Mouse (Mus musculus) MEL (cell line): ENCODE measurements at regions not wholly inside any gene's neighbourhood (a gene's known extent, or its start where the extent isn't known, plus 50 kb on each side); places are given as distances from the start of the nearest gene placed in this dataset.

Experiments used
- DNase-seq: peaks from one replicate; pipeline ENCODE4 v3.0.0; 2011; ENCODE audit warnings: low read depth, low spot score
- H3K27ac ChIP-seq: 2 replicates; pipeline ENCODE4 v1.5.1; 2012; ENCODE audit warnings: low read depth, mild to moderate bottlenecking, control low read depth, low read length, moderate library complexity; ENCODE audit not compliant: control insufficient read depth
- H3K27me3 ChIP-seq, 2 experiments: fragments of 150-350 bp in 1 of 2; sonication (generic) in 1 of 2; 2 replicates each; pipeline ENCODE4 v1.6.1; 2012; ENCODE audit warnings: low read length in 2 of 2, mild to moderate bottlenecking in 2 of 2, improper control_type of control experiment in 1 of 2, moderate library complexity in 1 of 2; ENCODE audit not compliant: insufficient read depth in 2 of 2, control insufficient read depth in 1 of 2
- H3K36me3 ChIP-seq, 2 experiments: 2 replicates each; pipeline ENCODE4 v1.6.1; 2012 to 2014; ENCODE audit warnings: low read length in 2 of 2, improper control_type of control experiment in 1 of 2, inconsistent platforms in 1 of 2, mild to moderate bottlenecking in 1 of 2; ENCODE audit not compliant: insufficient read depth in 2 of 2, control insufficient read depth in 1 of 2
- H3K4me1 ChIP-seq, 2 experiments: fragments of 150-350 bp in 1 of 2; sonication (generic) in 1 of 2; 2 replicates each; pipeline ENCODE4 v1.6.1; 2012; ENCODE audit warnings: low read length in 2 of 2, improper control_type of control experiment in 1 of 2, mild to moderate bottlenecking in 1 of 2; ENCODE audit not compliant: insufficient read depth in 2 of 2, control insufficient read depth in 1 of 2
- H3K4me3 ChIP-seq, 2 experiments: fragments of 150-350 bp in 1 of 2; sonication (generic) in 1 of 2; 2 replicates each; pipeline ENCODE4 v1.5.1; 2012; ENCODE audit warnings: low read depth in 2 of 2, low read length in 2 of 2, mild to moderate bottlenecking in 2 of 2, moderate library complexity in 2 of 2, control low read depth in 1 of 2, improper control_type of control experiment in 1 of 2; ENCODE audit not compliant: control insufficient read depth in 1 of 2, insufficient read depth in 1 of 2
- H3K79me2 ChIP-seq: 2 replicates; pipeline ENCODE4 v1.6.1; 2012; ENCODE audit warnings: mild to moderate bottlenecking, low read length, moderate library complexity; ENCODE audit not compliant: control insufficient read depth, poor library complexity, insufficient read depth
- H3K9ac ChIP-seq: 2 replicates; pipeline ENCODE4 v1.6.1; 2012; ENCODE audit warnings: low read depth, mild to moderate bottlenecking, control low read depth, low read length, moderate library complexity; ENCODE audit not compliant: control insufficient read depth, poor library complexity, severe bottlenecking
- H3K9me3 ChIP-seq: fragments of 150-350 bp; sonication (generic); replicated peaks from 2 replicates; pipeline ENCODE4 v1.6.1; 2012; ENCODE audit warnings: mild to moderate bottlenecking, low read length, improper control_type of control experiment, moderate library complexity; ENCODE audit not compliant: insufficient read depth
- CTCF ChIP-seq, 3 experiments: IDR thresholded peaks in 2 of 3; conservative IDR thresholded peaks in 1 of 3; 2 replicates each; pipeline ENCODE4 v1.5.1; 2011 to 2012; ENCODE audit warnings: low read length in 3 of 3, low read depth in 2 of 3, mild to moderate bottlenecking in 2 of 3, improper control_type of control experiment in 1 of 3, inconsistent platforms in 1 of 3, mixed read lengths in 1 of 3, moderate library complexity in 1 of 3; ENCODE audit not compliant: control insufficient read depth in 1 of 3, insufficient read depth in 1 of 3, poor library complexity in 1 of 3, severe bottlenecking in 1 of 3
- E2F4 ChIP-seq: IDR thresholded peaks from 2 replicates; pipeline ENCODE4 v1.6.1; 2011; ENCODE audit warnings: low read depth, low read length, improper control_type of control experiment, borderline replicate concordance
- EP300 ChIP-seq, 2 experiments: IDR thresholded peaks; 2 replicates each; pipeline ENCODE4 v1.6.1; 2011; ENCODE audit warnings: improper control_type of control experiment in 2 of 2, low read length in 2 of 2, low read depth in 1 of 2, mild to moderate bottlenecking in 1 of 2
- GABPA ChIP-seq: IDR thresholded peaks from 2 replicates; pipeline ENCODE4 v1.6.1; 2012; ENCODE audit warnings: low read depth, mild to moderate bottlenecking, inconsistent platforms, low read length, improper control_type of control experiment, moderate library complexity
- GATA1 ChIP-seq: IDR thresholded peaks from 2 replicates; pipeline ENCODE4 v1.6.1; 2011; ENCODE audit warnings: low read depth, low read length, improper control_type of control experiment
- HCFC1 ChIP-seq: IDR thresholded peaks from 2 replicates; pipeline ENCODE4 v1.6.1; 2012; ENCODE audit warnings: low read depth, mild to moderate bottlenecking, inconsistent platforms, low read length, improper control_type of control experiment, moderate library complexity
- MAX ChIP-seq: IDR thresholded peaks from 2 replicates; pipeline ENCODE4 v1.6.1; 2011; ENCODE audit warnings: low read length, improper control_type of control experiment
- MAZ ChIP-seq: IDR thresholded peaks from 2 replicates; pipeline ENCODE4 v1.6.1; 2012; ENCODE audit warnings: low read depth, mild to moderate bottlenecking, inconsistent platforms, low read length, improper control_type of control experiment
- MEF2A ChIP-seq: IDR thresholded peaks from 2 replicates; pipeline ENCODE4 v1.6.1; 2014; ENCODE audit warnings: low read depth, mild to moderate bottlenecking, inconsistent platforms, low read length, improper control_type of control experiment; ENCODE audit not compliant: poor library complexity, insufficient replicate concordance, severe bottlenecking; ENCODE audit errors: extremely low read depth
- MXI1 ChIP-seq: IDR thresholded peaks from 2 replicates; pipeline ENCODE4 v1.6.1; 2011; ENCODE audit warnings: mild to moderate bottlenecking, low read depth, low read length, improper control_type of control experiment
- MYC ChIP-seq: IDR thresholded peaks from 2 replicates; pipeline ENCODE4 v1.6.1; 2011; ENCODE audit warnings: low read depth, mild to moderate bottlenecking, low read length, improper control_type of control experiment, moderate library complexity
- POLR2A ChIP-seq, 2 experiments: IDR thresholded peaks; 2 replicates each; pipeline ENCODE4 v1.6.1; 2011 to 2012; ENCODE audit warnings: low read length in 2 of 2, mild to moderate bottlenecking in 2 of 2, control low read depth in 1 of 2, improper control_type of control experiment in 1 of 2, low read depth in 1 of 2, moderate library complexity in 1 of 2; ENCODE audit not compliant: control insufficient read depth in 1 of 2, insufficient read depth in 1 of 2, poor library complexity in 1 of 2
- POLR2AphosphoS2 ChIP-seq: IDR thresholded peaks from 2 replicates; pipeline ENCODE4 v1.6.1; 2011; ENCODE audit warnings: low read length, improper control_type of control experiment
- POLR2AphosphoS5 ChIP-seq: IDR thresholded peaks from 2 replicates; pipeline ENCODE4 v1.6.1; 2012; ENCODE audit warnings: low read depth, borderline replicate concordance, mild to moderate bottlenecking, inconsistent platforms, low read length, moderate library complexity, mixed read lengths
- RAD21 ChIP-seq: IDR thresholded peaks from 2 replicates; pipeline ENCODE4 v1.6.1; 2011; ENCODE audit warnings: mild to moderate bottlenecking, low read depth, low read length, improper control_type of control experiment
- RCOR1 ChIP-seq: IDR thresholded peaks from 2 replicates; pipeline ENCODE4 v1.6.1; 2012; ENCODE audit warnings: low read depth, mild to moderate bottlenecking, inconsistent platforms, low read length, improper control_type of control experiment
- SIN3A ChIP-seq: IDR thresholded peaks from 2 replicates; pipeline ENCODE4 v1.6.1; 2012; ENCODE audit warnings: low read length, improper control_type of control experiment, inconsistent platforms
- SMC3 ChIP-seq: IDR thresholded peaks from 2 replicates; pipeline ENCODE4 v1.6.1; 2011; ENCODE audit warnings: low read depth, low read length, improper control_type of control experiment
- TAL1 ChIP-seq: IDR thresholded peaks from 2 replicates; pipeline ENCODE4 v1.6.1; 2012; ENCODE audit warnings: mild to moderate bottlenecking, inconsistent platforms, low read length, moderate library complexity, mixed read lengths
- TBP ChIP-seq: IDR thresholded peaks from 2 replicates; pipeline ENCODE4 v1.8.0; 2011; ENCODE audit warnings: low read depth, low read length, improper control_type of control experiment
- UBTF ChIP-seq: IDR thresholded peaks from 2 replicates; pipeline ENCODE4 v1.6.1; 2012; ENCODE audit warnings: low read depth, mild to moderate bottlenecking, inconsistent platforms, low read length, improper control_type of control experiment, moderate library complexity, borderline replicate concordance; ENCODE audit not compliant: insufficient read depth
- USF1 ChIP-seq: IDR thresholded peaks from 2 replicates; pipeline ENCODE4 v1.6.1; 2014; ENCODE audit warnings: low read depth, mild to moderate bottlenecking, inconsistent platforms, low read length, improper control_type of control experiment, moderate library complexity
- ZC3H11A ChIP-seq: IDR thresholded peaks from 2 replicates; pipeline ENCODE4 v1.6.1; 2012; ENCODE audit warnings: low read depth, mild to moderate bottlenecking, inconsistent platforms, low read length, improper control_type of control experiment
- ZKSCAN1 ChIP-seq: IDR thresholded peaks from 2 replicates; pipeline ENCODE4 v1.6.1; 2012; ENCODE audit warnings: low read depth, mild to moderate bottlenecking, inconsistent platforms, low read length, improper control_type of control experiment, moderate library complexity

DNA sequence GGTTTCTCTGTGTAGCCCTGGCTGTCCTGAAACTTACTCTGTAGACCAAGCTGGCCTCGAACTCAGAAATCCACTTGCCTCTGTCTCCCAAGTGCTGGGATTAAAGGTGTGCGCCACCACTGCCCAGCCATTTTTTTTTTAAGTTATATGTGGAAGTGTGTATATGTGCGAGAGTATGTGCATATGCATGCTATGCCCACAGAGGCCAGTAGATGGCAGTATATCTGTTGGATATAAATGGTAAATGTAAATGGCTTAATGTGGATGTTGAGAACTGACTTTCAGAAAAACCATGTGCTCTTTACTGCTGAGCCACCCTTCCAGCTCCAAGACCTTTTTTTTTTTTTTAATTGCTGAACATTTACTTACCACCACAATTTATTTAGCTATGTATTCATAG is 400.2 kb upstream of the Pdzrn3 start:
- Histone ChIP-seq H3K4me1 (no peaks in the 10 kb centered on the region), H3K27ac (no peak overlapping the region)
- DNase-seq: peak; percentile 64

GRCm38 (mm10) chr6:101773151-101773550 is 395.5 kb upstream of the Pdzrn3 start:
- TF ChIP-seq POLR2A (IDR thresholded peaks at IDR 0.05; ENCODE audit: control insufficient read depth in 1 of 2, insufficient read depth in 1 of 2, low read depth in 1 of 2, low read length in 2 of 2, poor library complexity in 1 of 2) (no peak), USF1 (no peak), GATA1 (no peak), MAX (no peak), MEF2A (no peak), RCOR1 (no peak), SMC3 (no peak), ZC3H11A (no peak), EP300 (IDR thresholded peaks at IDR 0.05; ENCODE audit: low read depth in 1 of 2, low read length in 2 of 2) (no peak), E2F4 (no peak), TAL1 (no peak), MXI1 (no peak), HCFC1 (no peak), GABPA (no peak), ZKSCAN1 (no peak), SIN3A (no peak), POLR2AphosphoS2 (no peak), TBP (no peak)
- no peaks in the 10 kb centered on the region for H3K36me3 ChIP-seq
- H3K79me2 ChIP-seq: no peaks in the 10 kb centered on the region
- H3K27me3 ChIP-seq: no peaks in the 10 kb centered on the region; a peak in 1 of 4 replicates
- no peak overlapping the region for H3K9ac ChIP-seq
- no peak overlapping the region for H3K4me3 ChIP-seq
- H3K9me3 ChIP-seq: no peaks in the 10 kb centered on the region
- H3K27ac ChIP-seq: no peak overlapping the region
- DNase-seq: no peak
- no peaks in the 10 kb centered on the region for H3K4me1 ChIP-seq

More for the DNA sequence above, 400.2 kb upstream of the Pdzrn3 start:
- H3K9ac ChIP-seq: no peak overlapping the region
- no peaks in the 10 kb centered on the region; a peak in 1 of 4 replicates for H3K27me3 ChIP-seq
- H3K9me3 ChIP-seq: no peaks in the 10 kb centered on the region
- H3K79me2 ChIP-seq: no peaks in the 10 kb centered on the region
- no peaks in the 10 kb centered on the region for H3K36me3 ChIP-seq
- no peak overlapping the region for H3K4me3 ChIP-seq
- TF ChIP-seq EP300 (IDR thresholded peaks at IDR 0.05; ENCODE audit: low read depth in 1 of 2, low read length in 2 of 2): no peak
- TF ChIP-seq CTCF (IDR thresholded peaks at IDR 0.05 in 2 of 3, conservative IDR thresholded peaks at IDR 0.05 in 1 of 3; ENCODE audit: control insufficient read depth in 1 of 3, insufficient read depth in 1 of 3, low read depth in 2 of 3, low read length in 3 of 3, poor library complexity in 1 of 3, severe bottlenecking in 1 of 3): peak in 2 of 3 experiments; percentile 60 to 64; a peak in 4 of 6 replicates
- TF ChIP-seq UBTF: no peak
- no peak for TF ChIP-seq E2F4
- peak; percentile 40 for TF ChIP-seq SMC3
- TF ChIP-seq MYC: no peak
- peak; percentile 27 for TF ChIP-seq RAD21
- no peak for TF ChIP-seq MAZ
- no peak for TF ChIP-seq RCOR1
- no peak for TF ChIP-seq HCFC1
- TF ChIP-seq POLR2AphosphoS5: no peak
